Mouse (Mus musculus) kidney, postnatal 10 days (tissue): Measurements from ENCODE around the gene Zfp523.

Source experiments
- DNase-seq: peaks from one replicate; pipeline ENCODE4 v3.0.0; 2021; ENCODE audit warnings: mixed read lengths

Zfp523 gene

DNA sequence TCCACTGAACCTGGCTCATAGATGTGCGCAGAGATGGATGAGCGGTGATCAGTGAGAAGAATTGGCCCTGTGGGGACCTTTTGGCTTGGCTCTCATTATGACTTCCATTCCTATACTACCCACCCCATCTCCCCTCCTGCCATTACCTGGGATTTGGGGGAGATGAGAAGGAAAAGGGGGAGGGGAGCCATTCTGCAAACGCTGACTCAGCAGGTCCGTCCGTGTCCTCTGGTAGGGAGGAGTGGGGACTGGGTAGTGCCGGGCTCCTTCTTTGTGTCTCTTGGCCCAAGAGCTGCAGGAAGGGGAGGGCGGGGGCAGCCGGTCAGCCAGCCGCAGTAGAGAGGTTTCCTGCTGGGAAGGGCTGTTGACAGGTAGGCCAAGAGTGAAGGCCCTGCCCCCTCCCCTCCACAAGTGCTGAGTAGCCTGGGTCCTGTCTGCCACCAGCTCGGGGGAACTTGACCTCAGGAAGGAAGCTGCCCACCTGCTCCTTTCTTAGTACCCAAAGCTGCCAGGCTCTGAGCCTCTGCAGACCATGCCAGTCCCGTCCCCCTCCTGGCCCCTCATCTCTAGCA, 15.5 kb upstream of the Zfp523 start:
- peak; percentile 58 for DNase-seq

DNA sequence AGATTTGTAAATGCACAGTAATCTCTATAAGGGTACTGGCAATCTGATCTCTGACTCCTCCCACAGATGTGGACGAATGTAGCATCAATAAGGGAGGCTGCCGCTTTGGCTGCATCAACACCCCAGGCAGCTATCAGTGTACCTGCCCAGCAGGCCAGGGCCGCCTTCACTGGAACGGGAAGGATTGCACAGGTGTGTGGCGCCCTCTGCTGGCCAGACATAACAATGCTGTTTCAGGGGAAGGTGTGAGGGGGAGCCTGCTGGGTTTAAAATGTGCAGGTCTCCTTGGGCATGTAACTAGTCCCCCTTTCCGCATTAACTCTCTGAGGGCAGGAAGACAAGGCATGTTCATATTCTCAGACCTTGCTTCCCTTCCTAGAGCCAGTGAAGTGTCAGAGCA, 13.3 kb upstream of the Zfp523 start:
- DNase-seq: peak; percentile 88

DNA sequence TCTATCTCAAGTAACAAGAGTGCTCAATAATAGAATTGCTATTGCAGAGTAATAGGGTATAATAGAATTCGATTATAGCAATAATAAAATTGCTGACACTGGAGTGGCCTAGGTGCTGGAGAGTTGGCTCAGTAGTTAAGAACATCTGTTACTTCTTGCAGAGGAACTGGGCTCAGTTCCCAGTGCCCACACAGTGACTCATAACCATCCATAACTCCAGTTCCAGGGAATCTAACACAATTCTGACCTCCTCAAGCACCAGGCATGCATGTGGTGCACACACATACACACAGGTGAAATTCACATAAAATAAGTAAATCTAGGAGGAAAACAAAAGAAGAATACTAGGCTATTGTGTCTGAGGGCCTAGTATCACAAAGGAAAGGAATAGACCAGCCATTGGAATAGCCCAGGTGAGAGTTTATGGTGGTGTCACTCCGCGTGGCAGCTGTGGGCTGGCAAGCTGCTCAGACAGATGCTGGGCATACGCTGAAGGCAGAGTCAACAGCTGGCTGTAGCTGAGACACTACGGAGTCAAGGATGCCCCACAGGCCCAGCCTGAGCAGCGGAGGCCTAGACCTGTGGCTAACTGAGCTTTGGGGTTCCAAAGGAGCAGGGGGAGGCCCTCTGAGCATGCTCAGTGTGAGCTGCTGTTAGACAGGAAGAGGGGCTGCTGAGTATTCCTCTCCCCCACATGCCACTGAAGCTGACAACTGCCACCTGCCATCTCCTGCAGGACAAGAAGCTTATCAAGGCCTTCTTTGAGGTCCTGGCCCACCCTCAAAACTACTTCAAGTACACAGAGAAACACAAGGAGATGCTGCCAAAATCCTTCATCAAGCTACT, 6.2 kb upstream of the Zfp523 start:
- DNase-seq: peak; percentile 42

DNA sequence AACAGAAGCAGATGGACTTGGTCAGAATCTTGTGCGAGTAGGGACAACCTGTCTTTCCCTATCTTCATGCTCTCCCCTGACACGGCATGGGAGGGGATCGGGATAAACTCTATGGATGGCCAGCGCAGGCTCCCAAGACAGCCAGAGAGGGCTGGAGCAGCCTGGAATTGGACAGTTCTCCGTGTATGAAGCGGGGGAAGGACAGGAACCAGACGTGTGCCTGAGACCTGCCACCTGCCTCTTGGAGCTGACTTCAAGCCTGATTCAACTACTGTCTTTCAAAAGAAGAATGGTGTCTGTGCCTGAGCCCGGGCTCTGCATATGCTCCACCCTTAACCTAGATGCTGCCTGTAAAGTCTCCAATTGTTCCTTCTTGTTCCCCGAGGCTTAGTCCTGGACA, 4.2 kb upstream of the Zfp523 start:
- DNase-seq: no peak

DNA sequence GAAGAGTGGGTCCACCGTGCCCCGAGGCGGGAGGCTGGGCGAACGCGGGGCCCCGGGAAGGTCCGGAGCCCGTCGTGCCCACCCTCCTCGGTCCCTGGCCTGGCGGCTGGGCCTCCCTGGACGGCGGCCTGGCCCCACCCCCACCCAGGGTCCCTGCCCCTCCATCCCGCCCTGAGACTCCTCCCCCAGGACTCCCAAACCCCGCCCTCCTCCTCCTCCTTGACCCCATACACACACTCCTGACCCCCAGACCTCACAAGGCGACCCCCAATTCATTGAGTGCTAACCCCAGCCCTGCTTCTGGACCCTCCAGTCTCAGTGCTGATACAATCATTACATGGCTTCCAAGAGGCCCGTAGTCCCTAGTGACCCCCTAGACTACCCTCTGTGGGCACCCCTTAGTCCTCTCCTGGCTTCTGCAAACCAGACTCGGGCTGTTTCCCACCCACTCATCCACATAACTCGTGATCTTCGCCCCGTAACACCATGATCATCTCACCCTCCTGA, 664 bp downstream of the Zfp523 start:
- DNase-seq: peak; percentile 81

DNA sequence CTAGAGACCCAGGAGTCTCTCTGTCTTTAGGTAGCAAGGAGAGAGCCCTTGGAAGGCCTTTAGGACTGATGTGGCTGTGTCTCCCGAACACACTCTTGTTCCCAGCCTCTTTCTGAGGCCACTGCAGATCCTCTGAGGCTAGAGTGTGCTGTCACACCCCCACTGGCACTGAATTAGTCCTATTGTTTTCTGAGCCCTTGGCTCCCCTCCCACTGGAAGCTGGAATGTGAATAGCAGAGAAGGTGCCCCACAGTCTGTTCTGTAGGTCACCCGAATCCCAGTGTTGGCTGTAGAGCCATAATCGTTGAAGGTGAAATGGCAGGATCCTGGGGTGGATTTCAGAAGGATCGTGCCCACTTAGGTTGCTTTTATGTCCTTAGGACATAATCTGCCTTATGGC, 3.4 kb downstream of the Zfp523 start:
- peak; percentile 44 for DNase-seq

DNA sequence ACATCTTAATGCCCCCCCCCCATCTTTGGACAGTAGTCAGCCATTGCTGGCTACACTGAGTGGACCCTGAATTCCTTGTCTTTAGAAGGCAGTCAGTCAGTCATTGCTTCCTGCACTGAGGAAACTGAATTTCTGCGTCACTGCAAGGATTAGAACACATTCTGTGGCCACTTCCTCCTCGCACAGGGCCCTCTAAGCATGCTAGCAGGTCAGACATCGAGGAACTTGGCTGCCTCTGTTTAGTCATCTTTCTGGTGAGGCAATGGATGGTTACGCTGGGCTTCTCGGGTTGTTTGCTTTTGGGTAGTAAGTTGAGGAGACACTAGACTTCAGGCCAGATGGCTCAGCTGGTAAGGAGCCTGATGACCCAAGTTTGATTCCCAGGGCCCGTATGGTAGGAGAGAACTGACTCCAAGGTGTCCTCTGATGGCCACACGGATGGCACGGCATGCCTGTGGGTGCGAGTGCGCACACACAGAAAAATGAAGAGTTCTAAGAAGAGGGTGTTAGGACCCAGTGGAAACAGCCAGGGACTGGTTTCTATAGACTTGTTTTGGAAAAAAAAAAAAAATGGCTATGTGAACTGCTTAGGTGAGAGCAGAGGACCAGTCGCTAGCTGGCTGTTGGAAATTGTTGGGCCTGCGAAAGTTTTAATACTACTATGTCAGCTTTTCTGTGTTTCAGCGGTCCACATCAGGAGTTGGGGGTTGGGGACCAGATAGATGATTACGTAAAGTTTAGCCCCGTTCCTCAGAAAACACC, 4.0 kb downstream of the Zfp523 start:
- DNase-seq: no peak

DNA sequence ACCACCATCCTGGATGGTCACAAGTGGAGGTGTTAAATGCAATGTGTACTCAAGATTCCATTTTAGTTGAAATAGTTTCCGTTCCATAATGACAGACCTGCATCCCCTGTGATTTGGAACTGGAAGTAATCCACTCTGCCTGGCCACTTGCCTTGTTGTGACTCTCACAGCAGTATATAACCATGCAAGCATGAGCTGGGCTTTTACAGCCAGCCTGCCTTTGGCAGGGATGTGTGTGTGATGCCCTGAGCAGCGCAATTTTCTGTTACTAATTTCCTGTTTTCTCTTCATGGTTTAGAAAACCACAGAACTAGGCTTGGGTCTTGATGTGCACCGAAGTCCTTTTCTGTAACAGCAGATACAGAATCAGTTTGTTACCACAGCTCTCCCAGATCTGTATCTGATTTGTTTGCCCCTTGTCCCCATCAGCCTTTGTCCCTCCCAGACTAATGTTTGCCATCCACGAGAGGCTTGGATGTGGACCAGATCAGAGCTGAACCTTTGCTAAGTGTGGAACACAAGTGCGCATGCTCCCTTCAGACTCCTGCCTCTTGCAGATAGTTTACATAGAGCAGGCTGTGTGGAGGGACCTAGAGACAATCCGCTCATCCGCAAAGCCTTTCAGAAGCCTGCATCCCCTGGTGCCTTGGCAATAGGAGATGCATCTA, 8.2 kb downstream of the Zfp523 start:
- DNase-seq: no peak

DNA sequence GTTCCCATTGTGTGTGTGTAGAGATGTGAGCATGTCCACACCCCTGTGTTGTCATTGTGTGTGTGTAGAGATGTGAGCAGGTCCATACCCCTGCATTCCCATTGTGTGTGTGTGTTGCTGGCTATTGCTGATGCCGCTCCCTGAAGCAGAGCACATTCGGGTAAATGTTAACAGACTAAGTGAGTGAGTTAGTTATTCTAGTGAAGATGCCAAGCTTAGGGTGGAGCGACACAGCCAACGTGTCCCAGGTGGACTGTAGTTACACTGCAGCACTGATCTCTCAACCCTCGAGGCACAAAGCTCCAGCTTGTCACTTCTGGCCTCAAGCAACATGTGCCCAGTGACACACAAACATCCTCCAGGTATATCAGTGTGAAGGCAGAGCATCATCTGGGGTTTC, 11.4 kb downstream of the Zfp523 start:
- DNase-seq: no peak

DNA sequence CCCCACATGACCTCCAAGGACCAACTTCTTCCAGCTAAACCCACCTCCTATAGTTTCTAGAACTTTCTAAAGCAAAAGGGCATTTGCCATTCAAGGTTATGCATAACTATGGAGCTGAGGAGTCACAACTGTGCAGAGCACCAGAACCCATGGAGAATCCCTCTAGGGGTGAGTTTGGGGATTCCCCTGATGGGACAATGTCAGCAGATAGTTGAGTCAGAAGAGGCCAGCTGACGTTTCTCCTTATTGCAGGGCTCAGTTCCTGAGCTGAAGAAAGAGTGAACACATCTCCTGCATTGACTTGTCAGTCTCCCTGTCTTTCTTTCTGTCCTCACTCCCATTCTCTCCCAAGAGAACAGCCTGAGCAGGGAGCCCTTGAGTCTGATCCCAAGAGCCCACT, 15.8 kb downstream of the Zfp523 start:
- no peak for DNase-seq

DNA sequence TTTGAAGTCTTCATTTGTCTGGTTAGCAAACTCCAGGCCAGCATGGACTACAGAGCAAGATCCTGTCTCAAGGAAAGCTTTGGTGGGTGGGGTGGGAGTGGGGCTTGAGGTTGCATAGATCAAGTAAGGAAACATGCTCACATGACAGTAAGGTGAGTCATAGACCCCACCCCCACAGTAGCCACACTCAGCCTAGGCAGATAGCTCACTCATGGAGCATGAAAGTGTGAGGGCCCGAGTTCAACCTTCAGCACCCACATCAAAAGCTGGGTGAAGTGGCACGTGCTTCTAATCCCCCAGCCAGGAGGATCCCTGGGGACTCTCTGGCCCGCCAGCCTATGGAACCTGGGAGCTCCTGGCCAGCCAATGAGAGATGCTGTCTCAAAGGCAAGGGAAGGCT, 16.6 kb downstream of the Zfp523 start:
- DNase-seq: no peak

DNA sequence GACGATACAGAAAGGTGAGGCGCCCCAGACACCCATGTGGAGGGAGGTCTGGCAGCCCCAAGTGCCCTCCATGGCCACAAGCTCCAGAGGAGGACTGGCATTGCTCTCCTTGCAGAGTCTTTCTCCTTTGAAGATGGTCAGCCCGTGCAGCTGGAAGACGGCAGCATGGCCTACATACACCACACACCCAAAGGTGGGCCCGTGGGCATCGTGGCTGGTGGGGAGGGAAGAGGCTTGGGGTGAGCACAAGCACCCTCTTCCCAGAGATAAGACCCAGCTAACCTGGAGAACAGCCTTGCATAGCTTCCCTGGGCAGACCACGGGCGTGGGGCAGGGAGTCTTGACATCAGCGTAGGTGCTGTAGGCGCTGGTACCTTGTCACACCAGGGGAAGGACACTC, 18.1 kb downstream of the Zfp523 start:
- no peak for DNase-seq

DNA sequence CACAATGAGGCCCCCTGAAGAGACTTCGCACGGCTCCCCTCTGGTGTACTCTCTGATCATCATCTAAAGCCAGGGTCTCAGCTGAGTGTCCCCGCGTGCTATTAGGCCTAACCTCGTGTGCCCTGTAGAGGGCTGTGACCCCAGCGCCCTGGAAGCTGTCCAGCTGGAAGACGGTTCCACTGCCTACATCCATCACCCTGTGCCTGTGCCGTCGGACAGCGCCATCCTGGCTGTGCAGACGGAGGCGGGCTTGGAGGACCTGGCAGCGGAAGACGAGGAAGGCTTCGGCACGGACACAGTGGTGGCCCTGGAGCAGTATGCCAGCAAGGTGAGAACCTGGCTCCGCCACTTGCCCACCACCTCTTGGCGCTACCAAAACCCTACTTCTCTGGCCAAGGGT, 20.7 kb downstream of the Zfp523 start:
- peak; percentile 50 for DNase-seq

DNA sequence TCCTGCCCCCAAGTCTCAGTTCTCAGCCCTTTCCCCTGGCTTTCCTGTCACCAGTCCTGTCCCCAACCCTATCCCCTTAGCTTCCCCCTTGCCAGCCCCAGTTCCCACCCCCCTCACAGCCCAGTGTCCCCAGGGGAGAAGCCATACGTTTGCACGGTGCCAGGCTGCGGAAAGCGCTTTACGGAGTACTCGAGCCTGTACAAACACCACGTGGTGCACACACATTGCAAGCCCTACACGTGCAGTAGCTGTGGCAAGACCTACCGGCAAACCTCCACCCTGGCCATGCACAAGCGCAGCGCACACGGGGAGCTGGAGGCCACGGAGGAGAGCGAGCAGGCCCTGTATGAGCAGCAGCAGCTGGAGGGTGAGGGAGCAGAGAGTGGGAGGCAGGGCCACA, 25.1 kb downstream of the Zfp523 start:
- no peak for DNase-seq

DNA sequence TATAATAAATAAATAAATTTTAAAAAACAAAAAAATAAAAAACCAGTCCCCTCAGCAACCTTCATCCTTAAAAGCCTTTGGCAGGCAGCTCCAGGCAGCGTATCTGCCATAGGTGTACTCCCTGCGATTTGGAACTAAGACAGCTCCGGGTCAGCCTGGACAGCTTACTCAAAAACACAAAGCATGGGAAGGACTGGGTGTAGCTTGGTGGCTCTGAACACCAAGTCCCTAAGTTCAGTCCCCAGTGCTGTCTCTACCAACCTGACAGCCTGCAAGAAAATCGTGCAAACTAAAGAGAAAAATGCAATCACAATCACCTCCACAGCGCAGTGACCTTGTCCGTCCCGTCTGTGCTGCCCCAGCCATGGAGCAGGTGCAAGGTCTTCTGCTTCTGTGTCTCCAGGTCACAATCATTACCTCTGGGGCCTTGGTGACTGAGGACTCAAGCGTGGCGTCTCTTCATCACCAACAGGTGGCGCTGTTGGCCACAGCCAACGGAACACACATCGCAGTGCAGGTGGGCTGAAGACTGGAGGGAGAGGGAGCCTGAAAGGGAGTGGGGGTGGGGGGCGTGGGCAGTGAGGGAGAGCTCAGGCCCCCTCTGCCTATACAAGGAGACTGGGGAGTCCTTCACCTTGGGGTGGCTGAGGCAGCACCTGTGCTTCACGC, 27.3 kb downstream of the Zfp523 start:
- DNase-seq: peak; percentile 66

DNA sequence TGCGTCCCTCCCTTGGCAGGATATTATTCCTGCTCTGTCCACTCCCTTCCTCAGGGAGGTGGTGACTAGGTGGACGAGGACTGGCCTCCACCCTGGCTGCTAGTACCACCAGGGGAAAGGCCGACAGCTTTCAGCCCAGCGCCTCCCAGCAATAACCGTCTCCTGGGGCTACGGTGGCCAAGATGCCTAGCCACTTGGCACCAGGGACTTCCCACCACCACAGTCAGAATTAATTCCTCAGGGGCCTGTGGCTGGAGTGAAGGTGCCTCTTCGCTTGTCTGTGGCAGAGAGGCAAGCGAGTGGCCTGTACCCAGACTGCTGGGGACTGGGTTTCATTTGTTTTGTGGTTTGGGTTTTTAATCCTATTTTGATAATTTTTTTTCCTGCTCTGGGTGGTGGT, 28.5 kb downstream of the Zfp523 start:
- DNase-seq: no peak

DNA sequence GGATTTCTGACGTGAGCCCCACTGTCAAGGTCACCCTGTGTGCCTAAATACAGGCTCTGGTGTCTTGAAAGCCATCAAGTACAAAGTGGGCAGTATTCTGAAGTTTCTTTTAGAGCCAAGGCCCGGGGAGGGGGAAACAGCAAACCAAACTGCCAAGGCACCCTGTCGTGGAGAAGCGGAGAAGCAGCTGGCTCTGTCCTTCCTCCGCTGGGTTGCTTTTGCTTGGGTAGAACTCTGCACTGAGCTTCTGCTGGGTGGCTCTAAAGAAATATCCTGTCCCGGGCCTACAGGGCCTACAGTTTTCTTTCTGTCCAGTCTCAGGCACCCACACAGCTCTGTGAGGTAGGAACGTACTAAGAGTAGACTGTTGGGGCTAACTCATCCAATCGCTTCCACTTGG, 30.2 kb downstream of the Zfp523 start:
- DNase-seq: no peak

DNA sequence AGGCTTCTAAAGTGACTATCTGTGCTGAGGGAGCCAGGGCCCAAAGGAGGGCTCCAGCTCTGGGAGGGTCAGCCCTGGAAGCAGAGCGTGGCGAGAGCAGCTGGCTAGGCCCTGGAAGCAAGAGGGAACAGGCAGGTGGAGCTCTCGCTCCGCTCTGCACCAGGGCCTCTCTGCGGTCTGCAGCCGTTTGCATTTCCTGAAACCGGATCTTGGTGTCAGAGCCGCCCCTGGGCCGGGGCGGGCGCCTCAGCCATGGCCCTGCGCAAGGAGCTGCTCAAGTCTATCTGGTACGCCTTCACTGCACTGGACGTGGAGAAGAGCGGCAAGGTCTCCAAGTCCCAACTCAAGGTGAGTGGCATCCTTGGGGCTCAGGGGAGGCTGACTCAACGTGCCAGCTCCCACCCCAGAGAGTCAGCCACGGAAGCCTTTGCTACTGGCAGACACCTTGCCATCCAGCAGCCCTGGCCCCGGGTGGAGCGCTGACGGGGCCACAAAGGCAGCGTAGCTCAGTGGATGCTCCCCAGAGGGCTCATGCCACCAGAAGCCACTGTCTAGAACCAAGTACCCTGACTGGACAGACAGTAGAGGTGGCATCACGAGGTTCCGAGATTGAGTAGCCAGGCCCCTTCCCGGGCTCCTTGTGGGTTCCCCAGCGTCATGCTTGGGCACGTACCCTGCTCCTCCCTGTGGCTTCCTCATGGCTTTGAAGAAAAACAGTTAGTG, 30.8 kb downstream of the Zfp523 start, which contains the start of gene Def6:
TSS of gene Def6 (plus strand) at position 188 of the 723 bp plus-strand sequence.
- peak; percentile 89 for DNase-seq

DNA sequence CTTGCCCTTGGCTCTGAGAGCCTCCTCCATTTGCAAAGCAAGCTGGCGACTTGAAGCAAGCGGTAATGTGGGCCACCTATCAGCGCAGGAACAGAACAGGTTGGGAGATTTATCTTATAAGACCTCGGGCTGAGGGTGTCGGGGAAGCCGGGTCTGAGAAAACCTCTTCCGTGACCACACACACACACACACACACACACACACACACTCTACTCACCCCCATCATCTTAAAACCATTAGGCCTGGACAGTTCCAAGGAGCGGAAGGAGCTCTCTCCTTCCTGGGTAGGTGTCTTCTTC, 31.3 kb downstream of the Zfp523 start:
- DNase-seq: no peak

DNA sequence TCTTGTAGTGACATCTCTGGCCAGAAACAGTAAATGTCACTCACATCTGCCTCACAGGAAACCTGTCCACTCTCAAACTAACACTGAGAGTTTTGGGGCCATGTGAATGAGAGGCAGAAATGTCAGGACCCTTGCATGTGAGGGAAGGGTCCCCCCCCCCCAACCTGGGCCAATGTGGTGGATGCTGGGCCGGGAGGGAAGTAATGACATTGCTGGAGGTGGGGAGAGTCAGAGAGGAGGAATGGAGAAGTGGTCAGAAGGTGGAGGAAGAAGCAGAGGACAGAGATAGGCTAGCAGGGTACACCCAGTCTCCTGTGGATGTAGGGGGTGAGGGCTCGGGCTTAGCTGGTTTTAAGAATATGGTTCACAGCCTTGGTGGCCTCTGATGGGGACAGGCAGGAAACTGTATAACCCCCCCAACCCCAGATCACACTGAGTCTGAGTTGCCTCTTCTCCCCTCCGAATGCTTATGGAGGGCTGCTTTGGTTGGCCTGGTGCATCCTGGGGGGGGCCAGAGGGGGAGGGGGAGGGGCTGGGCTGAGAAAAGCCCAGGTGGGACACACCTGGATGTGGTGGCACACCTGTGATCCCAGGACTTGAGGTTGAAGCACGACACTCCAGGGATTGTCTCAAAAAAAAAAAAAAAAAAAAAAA, 32.7 kb downstream of the Zfp523 start:
- DNase-seq: no peak

DNA sequence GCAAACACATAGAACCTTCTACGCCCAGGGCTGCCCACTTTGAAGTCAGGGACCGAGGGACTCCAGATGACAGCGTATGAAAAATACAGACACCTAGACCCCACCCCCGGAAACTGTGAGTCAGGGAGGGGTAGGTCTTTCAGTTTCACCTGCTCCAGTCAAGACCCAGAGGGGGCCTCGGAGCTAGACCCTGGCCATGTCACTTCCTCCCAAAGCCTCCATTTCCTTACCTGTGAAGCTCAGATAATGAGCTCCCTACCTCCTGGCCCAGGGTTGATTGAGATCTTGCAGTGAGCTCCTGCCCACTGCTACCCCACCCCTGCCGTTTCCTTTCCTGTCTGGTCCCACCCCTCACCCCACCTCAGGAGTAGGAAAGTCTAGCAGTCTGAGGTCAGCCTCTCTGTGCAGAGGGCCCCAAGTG, 35.0 kb downstream of the Zfp523 start:
- DNase-seq: no peak
